Mouse (Mus musculus) myocyte (in vitro differentiated cells): ENCODE data around the gene Tmem41b. TPM values are rescaled to one million over a fixed set of nuclear protein-coding genes. Genes with fewer than 3 reads are reported as not detected.

Experiments used
- H3K27me3 ChIP-seq: one replicate; pipeline ENCODE4 v1.6.1; 2011; ENCODE audit not compliant: control insufficient read depth, insufficient read depth, insufficient read length
- H3K36me3 ChIP-seq: one replicate; pipeline ENCODE4 v1.6.1; 2011; ENCODE audit not compliant: control insufficient read depth, insufficient read depth
- H3K4me2 ChIP-seq: one replicate; pipeline ENCODE4 v1.6.1; 2011; ENCODE audit warnings: low read depth, control low read depth
- H3K4me3 ChIP-seq: one replicate; pipeline ENCODE4 v1.5.1; 2011; ENCODE audit warnings: mild to moderate bottlenecking, control low read depth, moderate library complexity
- H3K79me2 ChIP-seq: one replicate; pipeline ENCODE4 v1.6.1; 2011; ENCODE audit not compliant: control insufficient read depth, insufficient read depth
- H3ac ChIP-seq: one replicate; pipeline ENCODE4 v1.6.1; 2011; ENCODE audit not compliant: control insufficient read depth, insufficient read length
- CEBPB ChIP-seq: IDR thresholded peaks from 2 replicates; pipeline ENCODE4 v1.6.1; 2011; ENCODE audit warnings: mild to moderate bottlenecking, moderate library complexity; ENCODE audit not compliant: poor library complexity, insufficient read depth, severe bottlenecking
- E2F4 ChIP-seq: IDR thresholded peaks from one replicate; pipeline ENCODE4 v1.6.1; 2011; ENCODE audit warnings: mild to moderate bottlenecking, control low read depth, moderate library complexity; ENCODE audit not compliant: insufficient read depth
- MAX ChIP-seq: IDR thresholded peaks from one replicate; pipeline ENCODE4 v1.6.1; 2011; ENCODE audit warnings: low read depth, mild to moderate bottlenecking, control low read depth
- MYOD1 ChIP-seq, 3 experiments: IDR thresholded peaks; one replicate each; pipeline ENCODE4 v1.6.1; 2011; ENCODE audit warnings: control low read depth in 2 of 3, low read depth in 2 of 3, mild to moderate bottlenecking in 2 of 3, moderate library complexity in 1 of 3; ENCODE audit not compliant: insufficient read length in 2 of 3, control insufficient read depth in 1 of 3
- MYOG ChIP-seq, 3 experiments: IDR thresholded peaks; one replicate each; pipeline ENCODE4 v1.6.1; 2011; ENCODE audit warnings: control low read depth in 2 of 3, low read depth in 2 of 3, mild to moderate bottlenecking in 2 of 3; ENCODE audit not compliant: insufficient read length in 2 of 3, control insufficient read depth in 1 of 3, insufficient read depth in 1 of 3
- POLR2A ChIP-seq: IDR thresholded peaks from one replicate; pipeline ENCODE4 v1.6.1; 2011; ENCODE audit warnings: low read depth, mild to moderate bottlenecking, control low read depth, moderate library complexity; ENCODE audit not compliant: insufficient read length
- POLR2AphosphoS2 ChIP-seq: IDR thresholded peaks from one replicate; pipeline ENCODE4 v1.6.1; 2011; ENCODE audit warnings: low read depth, control low read depth; ENCODE audit not compliant: insufficient read length
- REST ChIP-seq: IDR thresholded peaks from one replicate; pipeline ENCODE4 v1.6.1; 2011; ENCODE audit warnings: mild to moderate bottlenecking, control low read depth, moderate library complexity; ENCODE audit not compliant: insufficient read depth, insufficient read length
- SRF ChIP-seq: IDR thresholded peaks from one replicate; pipeline ENCODE4 v1.6.1; 2011; ENCODE audit warnings: low read depth; ENCODE audit not compliant: control insufficient read depth, insufficient read length
- TCF12 ChIP-seq: IDR thresholded peaks from one replicate; pipeline ENCODE4 v1.6.1; 2011; ENCODE audit warnings: mild to moderate bottlenecking, control low read depth; ENCODE audit not compliant: poor library complexity, insufficient read depth, severe bottlenecking
- TCF3 ChIP-seq: IDR thresholded peaks from one replicate; pipeline ENCODE4 v1.6.1; 2011; ENCODE audit warnings: low read depth, control low read depth; ENCODE audit not compliant: insufficient read length
- USF1 ChIP-seq: IDR thresholded peaks from one replicate; pipeline ENCODE4 v1.6.1; 2011; ENCODE audit warnings: low read depth, mild to moderate bottlenecking, control low read depth, moderate library complexity
- polyA plus RNA-seq: library from polyadenylated mRNA; unstranded; fragments of >200 nt; fragmentation: generic; extraction: Trizol; gene quantifications from one replicate; pipeline ENCODE4 v1.2.1, GENCODE M21; 2012; ENCODE audit warnings: missing spikeins

Gene Tmem41b
- polyA plus RNA-seq, 1 experiment = 32.2 TPM

GRCm38 (mm10) chr7:109962596-109962995, 24.1 kb downstream of the Tmem41b start:
- Histone ChIP-seq H3K36me3 (no peaks in the 10 kb centered on the region), H3K79me2 (peaks cover 22% of the 10 kb centered on the region), H3ac (no peak overlapping the region), H3K4me2 (peak overlapping the region; percentile 56), H3K4me3 (no peak overlapping the region), H3K27me3 (no peaks in the 10 kb centered on the region)
- TF ChIP-seq MAX (no peak), SRF (no peak)

GRCm38 (mm10) chr7:109961570-109961969, 25.2 kb downstream of the Tmem41b start:
- Histone ChIP-seq H3K4me2 (no peak overlapping the region), H3K4me3 (no peak overlapping the region), H3ac (no peak overlapping the region), H3K79me2 (peaks cover 32% of the 10 kb centered on the region), H3K27me3 (no peaks in the 10 kb centered on the region), H3K36me3 (no peaks in the 10 kb centered on the region)
- no peak for TF ChIP-seq USF1
- TF ChIP-seq TCF12 = no peak
- TF ChIP-seq E2F4 = no peak
- TF ChIP-seq SRF = no peak
- no peak for TF ChIP-seq MYOD1 (IDR thresholded peaks at IDR 0.05; ENCODE audit: control insufficient read depth in 1 of 3, insufficient read length in 2 of 3, low read depth in 2 of 3)
- no peak for TF ChIP-seq TCF3
- TF ChIP-seq REST = no peak
- TF ChIP-seq POLR2A = no peak
- no peak for TF ChIP-seq MYOG (IDR thresholded peaks at IDR 0.05; ENCODE audit: control insufficient read depth in 1 of 3, insufficient read depth in 1 of 3, insufficient read length in 2 of 3, low read depth in 2 of 3)
- TF ChIP-seq MAX = no peak
- no peak for TF ChIP-seq POLR2AphosphoS2
- no peak for TF ChIP-seq CEBPB

GRCm38 (mm10) chr7:109960613-109961154, 26.0 kb downstream of the Tmem41b start:
- H3K4me3 ChIP-seq = peak overlapping the region; percentile 72
- H3K36me3 ChIP-seq = no peaks in the 10 kb centered on the region
- peak overlapping the region; percentile 95 for H3ac ChIP-seq
- no peaks in the 10 kb centered on the region for H3K27me3 ChIP-seq
- peaks cover 41% of the 10 kb centered on the region for H3K79me2 ChIP-seq
- H3K4me2 ChIP-seq = peak overlapping the region; percentile 81
- no peak for TF ChIP-seq TCF3
- no peak for TF ChIP-seq MAX
- TF ChIP-seq REST = no peak
- no peak for TF ChIP-seq SRF
- TF ChIP-seq POLR2A = no peak
- no peak for TF ChIP-seq MYOD1 (IDR thresholded peaks at IDR 0.05; ENCODE audit: control insufficient read depth in 1 of 3, insufficient read length in 2 of 3, low read depth in 2 of 3)
- TF ChIP-seq E2F4 = no peak
- TF ChIP-seq USF1 = no peak
- no peak for TF ChIP-seq TCF12
- TF ChIP-seq CEBPB = no peak
- no peak for TF ChIP-seq POLR2AphosphoS2
- TF ChIP-seq MYOG (IDR thresholded peaks at IDR 0.05; ENCODE audit: control insufficient read depth in 1 of 3, insufficient read depth in 1 of 3, insufficient read length in 2 of 3, low read depth in 2 of 3) = no peak

- peak within 1 kb of the TSS; percentile 72 for H3K4me3 ChIP-seq
- no peaks in the 10 kb centered on the region for H3K27me3 ChIP-seq
- H3ac ChIP-seq = peak within 1 kb of the TSS; percentile 95
- TF ChIP-seq POLR2A = peak; percentile 77
- peak in 1 of 3 experiments; percentile 49 for TF ChIP-seq MYOD1 (IDR thresholded peaks at IDR 0.05; ENCODE audit: control insufficient read depth in 1 of 3, insufficient read length in 2 of 3, low read depth in 2 of 3)
- TF ChIP-seq POLR2AphosphoS2 = peak; percentile 87
- no peak for TF ChIP-seq SRF
- no peak for TF ChIP-seq TCF12
- no peak for TF ChIP-seq E2F4
- TF ChIP-seq MAX = no peak
- no peak for TF ChIP-seq REST
- TF ChIP-seq MYOG (IDR thresholded peaks at IDR 0.05; ENCODE audit: control insufficient read depth in 1 of 3, insufficient read depth in 1 of 3, insufficient read length in 2 of 3, low read depth in 2 of 3) = peak in 2 of 3 experiments; percentile 21 to 42
- TF ChIP-seq USF1 = no peak
- TF ChIP-seq CEBPB = no peak
- TF ChIP-seq TCF3 = no peak
- H3K79me2 ChIP-seq = peaks cover 48% of the 10 kb centered on the region
- peak within 1 kb of the TSS; percentile 84 for H3K4me2 ChIP-seq
- no peaks in the 10 kb centered on the region for H3K36me3 ChIP-seq
Measured at GRCm38 (mm10) chr7:109959716-109960612, 26.8 kb downstream of the Tmem41b start, which contains the start of gene Dennd5a. Gene Dennd5a (minus strand): TSS chr7:109960470.
